Mouse (Mus musculus): ENCODE measurements around the gene Bsn. TPM values are rescaled to one million over a fixed set of nuclear protein-coding genes. Genes with fewer than 3 reads are reported as not detected.

Bsn gene
- polyA plus RNA-seq, 1 experiment from 2014 or later, result 0.36 TPM

GRCm38 (mm10) chr9:108219766-108220379 is 29.7 kb upstream of the Bsn start:
- Histone ChIP-seq H3K36me3 (peaks cover 36% of the 10 kb centered on the region), H3K4me3 (no peak overlapping the region), H3K27me3 (replicated peaks) (no peaks in the 10 kb centered on the region), H3K9me3 (no peaks in the 10 kb centered on the region), H3K4me1 (peaks cover 39% of the 10 kb centered on the region), H3K9ac (peak overlapping the region; percentile 66; the same call in 1 of the 2 replicates), H3K27ac (replicated peaks) (peak overlapping the region; percentile 84), H3K4me2 (no peak overlapping the region)
- 79% methylated on average over 12 of the region's 12 CpGs for WGBS
- ATAC-seq (ENCODE audit: extremely low read depth, insufficient number of reproducible peaks, low FRiP score, low TSS enrichment), result no peak

GRCm38 (mm10) chr9:108217936-108218543 is 27.9 kb upstream of the Bsn start:
- no peak overlapping the region for H3K4me2 ChIP-seq
- WGBS, result 85% methylated on average over 11 of the region's 11 CpGs
- H3K9me3 ChIP-seq, result no peaks in the 10 kb centered on the region
- no peak for ATAC-seq (ENCODE audit: extremely low read depth, insufficient number of reproducible peaks, low FRiP score, low TSS enrichment)
- H3K27ac ChIP-seq (replicated peaks), result no peak overlapping the region
- H3K4me1 ChIP-seq, result peaks cover 36% of the 10 kb centered on the region
- H3K4me3 ChIP-seq, result no peak overlapping the region
- H3K36me3 ChIP-seq, result peaks cover 40% of the 10 kb centered on the region
- H3K27me3 ChIP-seq (replicated peaks), result no peaks in the 10 kb centered on the region
- no peak overlapping the region for H3K9ac ChIP-seq

DNA sequence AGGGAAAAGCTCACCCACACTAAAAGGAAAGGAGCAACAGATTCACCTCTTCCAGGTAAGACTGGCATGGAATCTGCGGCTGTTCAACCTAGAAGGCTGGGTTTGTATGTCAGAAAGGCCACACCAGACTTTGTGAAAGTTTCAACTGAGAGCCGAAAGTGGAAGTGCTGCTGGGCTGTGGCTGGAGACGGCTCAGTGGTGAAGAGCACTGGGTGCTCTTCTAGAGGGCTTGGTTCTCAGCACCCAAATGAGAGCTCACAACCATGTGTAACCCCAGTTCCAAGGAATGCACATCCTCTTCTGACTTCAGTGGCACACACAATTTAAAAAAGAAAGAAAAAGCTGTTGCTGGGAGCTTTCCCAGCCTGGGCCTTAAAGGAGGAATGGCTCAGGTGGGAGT is 27.2 kb upstream of the Bsn start:
- no peak for ATAC-seq (ENCODE audit: extremely low read depth, insufficient number of reproducible peaks, low FRiP score, low TSS enrichment)

DNA sequence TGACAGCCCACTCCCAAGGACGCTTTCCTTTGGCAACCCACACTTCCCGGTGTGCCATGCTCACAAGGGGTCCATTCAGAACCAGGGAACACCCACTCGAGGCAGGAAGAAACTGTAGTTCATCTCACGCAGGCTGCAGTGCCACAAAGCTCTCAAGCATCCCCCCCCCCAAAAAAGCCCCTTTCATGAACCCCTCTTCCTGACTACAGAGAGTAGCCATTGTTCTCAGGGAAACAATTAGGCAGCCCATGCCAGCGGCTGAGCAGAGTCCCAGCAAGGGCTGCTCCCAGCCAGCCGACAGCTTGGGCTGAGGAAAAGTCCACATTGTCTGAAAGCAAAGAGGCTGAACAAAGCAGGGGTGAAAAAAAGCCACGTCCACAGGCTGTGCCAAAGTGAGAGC is 22.9 kb upstream of the Bsn start:
- Histone ChIP-seq H3K36me3 (peaks cover 55% of the 10 kb centered on the region), H3K9me3 (no peaks in the 10 kb centered on the region), H3K4me3 (no peak overlapping the region), H3K4me2 (no peak overlapping the region), H3K9ac (peak overlapping the region; percentile 62), H3K27ac (replicated peaks) (peak overlapping the region; percentile 73), H3K4me1 (peaks cover 28% of the 10 kb centered on the region), H3K27me3 (replicated peaks) (no peaks in the 10 kb centered on the region)
- 49% methylated on average over 7 of the region's 7 CpGs for WGBS
- no peak for ATAC-seq (ENCODE audit: extremely low read depth, insufficient number of reproducible peaks, low FRiP score, low TSS enrichment)

More for the DNA sequence above, 27.2 kb upstream of the Bsn start:
- Histone ChIP-seq H3K27me3 (replicated peaks) (no peaks in the 10 kb centered on the region), H3K4me2 (no peak overlapping the region), H3K9me3 (no peaks in the 10 kb centered on the region), H3K27ac (replicated peaks) (no peak overlapping the region), H3K9ac (no peak overlapping the region), H3K4me3 (no peak overlapping the region), H3K36me3 (peaks cover 40% of the 10 kb centered on the region), H3K4me1 (peaks cover 42% of the 10 kb centered on the region)
- WGBS, result 94% methylated on average over 3 of the region's 3 CpGs

- H3K4me2 ChIP-seq, result no peak overlapping the region
- WGBS, result 60% methylated on average over 2 of the region's 2 CpGs
These were observed 22.2 kb upstream of the Bsn start for GRCm38 (mm10) chr9:108212426-108212825.

DNA sequence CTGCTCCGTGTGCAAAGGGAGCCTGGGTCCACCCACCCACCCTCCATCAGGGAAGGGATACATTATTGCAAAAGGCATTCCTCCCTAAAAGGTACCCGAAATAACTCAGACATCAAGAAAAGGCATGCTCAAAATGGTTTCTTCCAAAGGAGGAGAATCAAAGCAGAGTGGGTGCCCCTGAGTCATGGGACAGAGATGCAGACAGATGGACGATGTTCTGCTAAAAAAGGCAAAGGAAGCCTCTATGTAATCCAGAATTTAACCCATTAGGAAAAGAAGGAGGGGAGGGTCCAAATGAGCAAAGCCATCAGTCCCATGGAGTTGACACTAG is 15.4 kb upstream of the Bsn start:
- Histone ChIP-seq H3K36me3 (peaks cover 56% of the 10 kb centered on the region), H3K4me3 (no peak overlapping the region), H3K4me2 (no peak overlapping the region), H3K27ac (replicated peaks) (no peak overlapping the region), H3K9ac (no peak overlapping the region), H3K9me3 (no peaks in the 10 kb centered on the region), H3K27me3 (replicated peaks) (no peaks in the 10 kb centered on the region), H3K4me1 (peaks cover 5% of the 10 kb centered on the region)
- WGBS, result 73% methylated on average over 3 of the region's 3 CpGs
- ATAC-seq (ENCODE audit: extremely low read depth, insufficient number of reproducible peaks, low FRiP score, low TSS enrichment), result no peak

More at GRCm38 (mm10) chr9:108212426-108212825, 22.2 kb upstream of the Bsn start:
- Histone ChIP-seq H3K36me3 (peaks cover 55% of the 10 kb centered on the region), H3K9me3 (no peaks in the 10 kb centered on the region), H3K4me1 (peaks cover 28% of the 10 kb centered on the region), H3K4me3 (no peak overlapping the region), H3K27me3 (replicated peaks) (no peaks in the 10 kb centered on the region), H3K9ac (0 out of 2 replicates have a peak overlapping the region, but pooled peaks have one; percentile 11), H3K27ac (replicated peaks) (peak overlapping the region; percentile 73)
- ATAC-seq (ENCODE audit: extremely low read depth, insufficient number of reproducible peaks, low FRiP score, low TSS enrichment), result no peak

DNA sequence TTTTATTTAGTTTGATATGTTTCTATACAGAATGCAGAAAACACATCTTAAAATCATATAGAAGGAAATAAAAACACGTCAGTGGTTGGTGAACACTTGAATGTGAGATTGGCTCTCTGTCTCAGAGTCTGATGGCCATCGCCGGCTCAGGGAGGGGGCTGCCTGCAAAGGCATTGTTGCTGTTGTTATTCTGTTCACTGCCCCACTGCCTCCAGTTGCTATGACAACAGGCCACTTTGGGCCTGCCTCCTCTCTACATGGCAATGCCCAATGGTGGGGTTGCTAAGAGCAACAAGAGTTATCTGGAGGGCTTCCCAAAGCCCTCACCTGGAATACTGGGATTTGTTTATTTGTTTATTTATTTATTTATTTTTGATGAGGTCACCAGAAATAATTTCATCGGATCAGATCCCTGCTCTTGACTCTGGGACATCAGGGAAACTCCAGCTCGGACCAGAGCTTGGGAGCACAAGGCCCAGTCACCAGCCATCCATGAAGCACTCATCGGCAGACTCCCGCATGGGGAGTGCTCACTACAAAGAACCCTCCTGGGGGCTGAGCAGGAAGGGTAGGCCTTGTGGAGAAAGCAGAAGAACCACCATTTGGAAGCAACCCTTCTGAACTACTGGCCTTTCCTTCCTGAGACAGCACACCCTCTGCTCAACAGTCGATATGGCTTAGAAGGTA is 14.8 kb upstream of the Bsn start:
- Histone ChIP-seq H3K27me3 (replicated peaks) (no peaks in the 10 kb centered on the region), H3K4me1 (peaks cover 9% of the 10 kb centered on the region), H3K27ac (replicated peaks) (no peak overlapping the region), H3K4me2 (no peak overlapping the region), H3K9me3 (no peaks in the 10 kb centered on the region), H3K4me3 (no peak overlapping the region), H3K9ac (no peak overlapping the region), H3K36me3 (peaks cover 55% of the 10 kb centered on the region)
- WGBS, result 80% methylated on average over 8 of the region's 8 CpGs
- no peak for ATAC-seq (ENCODE audit: extremely low read depth, insufficient number of reproducible peaks, low FRiP score, low TSS enrichment)

GRCm38 (mm10) chr9:108203015-108203414 is 12.8 kb upstream of the Bsn start:
- no peak overlapping the region for H3K9ac ChIP-seq
- ATAC-seq (ENCODE audit: extremely low read depth, insufficient number of reproducible peaks, low FRiP score, low TSS enrichment), result no peak
- peak overlapping the region; percentile 38 for H3K4me2 ChIP-seq
- peaks cover 35% of the 10 kb centered on the region for H3K36me3 ChIP-seq
- 32% methylated on average over 13 of the region's 13 CpGs for WGBS
- no peak overlapping the region for H3K27ac ChIP-seq (replicated peaks)
- H3K9me3 ChIP-seq, result no peaks in the 10 kb centered on the region
- peaks cover 9% of the 10 kb centered on the region for H3K4me1 ChIP-seq
- no peak overlapping the region for H3K4me3 ChIP-seq
- H3K27me3 ChIP-seq (replicated peaks), result no peaks in the 10 kb centered on the region

DNA sequence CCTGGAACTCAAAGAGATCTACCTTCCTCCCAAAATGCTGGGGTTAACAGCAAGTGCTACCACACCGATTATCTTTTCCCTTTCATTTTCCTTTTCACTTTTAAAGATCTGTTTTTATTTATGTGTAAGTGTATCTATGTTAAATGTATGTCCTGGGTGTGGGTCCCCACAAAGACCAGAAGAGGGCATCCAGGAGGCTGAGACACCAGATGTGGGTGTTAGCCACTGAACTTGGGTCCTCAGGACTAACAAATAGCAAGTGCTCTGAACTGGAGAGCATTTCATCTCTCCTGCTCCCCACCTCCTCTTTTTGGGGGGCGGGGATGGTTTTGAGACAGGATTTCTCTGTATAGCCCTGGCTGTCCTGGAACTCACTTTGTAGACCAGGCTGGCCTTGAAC is 12.0 kb upstream of the Bsn start:
- no peak overlapping the region for H3K9ac ChIP-seq
- no peak for ATAC-seq (ENCODE audit: extremely low read depth, insufficient number of reproducible peaks, low FRiP score, low TSS enrichment)
- H3K9me3 ChIP-seq, result no peaks in the 10 kb centered on the region
- 88% methylated on average over 2 of the region's 2 CpGs for WGBS
- H3K36me3 ChIP-seq, result peaks cover 26% of the 10 kb centered on the region
- H3K4me3 ChIP-seq, result no peak overlapping the region
- H3K27me3 ChIP-seq (replicated peaks), result no peaks in the 10 kb centered on the region
- H3K27ac ChIP-seq (replicated peaks), result no peak overlapping the region
- H3K4me1 ChIP-seq, result peaks cover 14% of the 10 kb centered on the region
- no peak overlapping the region for H3K4me2 ChIP-seq

- Histone ChIP-seq H3K4me1 (peaks cover 20% of the 10 kb centered on the region), H3K4me2 (peak overlapping the region; percentile 63), H3K9ac (peak overlapping the region; percentile 70), H3K4me3 (peak overlapping the region; percentile 29), H3K9me3 (no peaks in the 10 kb centered on the region), H3K36me3 (peaks cover 16% of the 10 kb centered on the region), H3K27me3 (replicated peaks) (no peaks in the 10 kb centered on the region), H3K27ac (replicated peaks) (no peak overlapping the region)
- peak; percentile 95 for ATAC-seq (ENCODE audit: extremely low read depth, insufficient number of reproducible peaks, low FRiP score, low TSS enrichment)
- under 1% methylated on average over 13 of the region's 13 CpGs for WGBS
These were observed 11.0 kb upstream of the Bsn start for GRCm38 (mm10) chr9:108201160-108201559.

DNA sequence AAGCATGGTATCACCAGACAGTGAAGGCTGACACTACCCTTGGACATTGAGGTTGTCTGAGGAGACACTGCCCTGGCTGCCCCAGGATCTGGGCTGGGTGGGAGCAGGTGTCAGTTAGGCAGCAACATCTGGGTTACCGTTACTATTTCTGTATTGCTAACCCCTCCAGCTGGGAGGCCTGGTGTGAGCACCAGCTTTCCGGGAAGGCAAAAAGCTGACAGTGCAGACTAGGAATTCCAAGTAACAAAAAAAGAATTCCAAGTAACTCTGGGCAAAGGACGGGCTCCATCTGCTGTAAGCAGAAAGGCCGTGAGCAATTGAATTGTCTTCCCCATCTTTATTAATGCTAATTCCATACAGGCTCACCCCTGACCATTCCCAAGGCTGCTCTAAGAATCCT is 8.4 kb upstream of the Bsn start:
- no peak overlapping the region for H3K9ac ChIP-seq
- WGBS, result 56% methylated on average over 4 of the region's 4 CpGs

More for the DNA sequence above, 8.4 kb upstream of the Bsn start:
- H3K27me3 ChIP-seq (replicated peaks), result no peaks in the 10 kb centered on the region
- H3K36me3 ChIP-seq, result no peaks in the 10 kb centered on the region
- H3K4me1 ChIP-seq, result peaks cover 20% of the 10 kb centered on the region
- H3K27ac ChIP-seq (replicated peaks), result no peak overlapping the region
- no peak overlapping the region for H3K4me2 ChIP-seq
- no peak for ATAC-seq (ENCODE audit: extremely low read depth, insufficient number of reproducible peaks, low FRiP score, low TSS enrichment)
- no peaks in the 10 kb centered on the region for H3K9me3 ChIP-seq
- no peak overlapping the region for H3K4me3 ChIP-seq

All from heart, embryonic 13.5 days (tissue).